Mouse (Mus musculus): Measurements from ENCODE around the gene Trip10. TPM values are rescaled to one million over a fixed set of nuclear protein-coding genes. Genes with fewer than 3 reads are reported as not detected.
A peak's percentile ranks its signal among the peaks of the same experiment; 100 is the strongest.

Trip10 gene
- polyA plus RNA-seq, 1 experiment, result 10.1 TPM

DNA sequence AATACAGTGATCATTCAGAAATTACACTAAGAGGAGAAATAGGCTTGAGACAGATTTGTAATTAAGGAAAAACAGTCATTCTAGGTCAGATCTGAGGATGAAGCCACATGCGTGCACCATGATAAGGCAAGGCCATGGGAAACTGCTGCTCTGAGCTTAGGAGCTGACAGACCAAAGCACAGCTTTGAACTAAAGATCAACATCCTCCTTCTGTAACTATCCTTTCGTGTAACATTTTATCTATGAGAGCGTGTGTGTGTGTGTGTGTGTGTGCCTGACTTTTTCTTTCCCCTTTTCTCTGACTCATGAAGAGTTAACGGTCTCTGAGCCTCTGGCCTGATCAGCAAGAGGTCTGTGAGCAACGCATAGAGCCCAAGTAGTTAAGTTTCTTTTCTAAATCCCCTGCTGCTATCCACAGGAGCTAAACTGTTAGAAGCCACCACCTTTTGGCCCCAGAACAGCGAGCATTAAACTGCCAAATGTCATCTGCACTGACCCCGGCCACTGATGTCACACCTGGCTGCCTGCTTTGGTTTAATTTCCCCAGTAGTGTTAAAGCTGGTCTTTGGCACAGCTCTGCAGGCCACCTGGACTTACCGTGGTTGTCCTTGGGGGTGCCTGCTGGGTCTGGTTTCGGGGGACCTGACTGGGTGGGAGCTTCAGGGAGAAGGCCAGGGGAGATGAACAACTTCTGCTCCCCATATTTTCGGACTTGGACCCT, 5.4 kb upstream of the Trip10 start:
- TF ChIP-seq CTCF (IDR thresholded peaks at IDR 0.05; ENCODE audit: borderline replicate concordance, insufficient read depth, low read depth, low read length) (no peak), POLR2A (IDR thresholded peaks at IDR 0.05; ENCODE audit: borderline replicate concordance, insufficient read depth, low read length) (no peak)
- Histone ChIP-seq H3K27ac (ENCODE audit: insufficient read depth, low read length) (no peak overlapping the region), H3K4me3 (replicated peaks; ENCODE audit: insufficient read depth, low read depth, low read length) (no peak overlapping the region), H3K4me1 (ENCODE audit: control insufficient read depth, insufficient read depth, low read length) (0 out of 2 replicates have a peak, but pooled peaks cover 2% of the 10 kb centered on the region), H3K27me3 (ENCODE audit: control insufficient read depth, insufficient read depth, low read length) (no peaks in the 10 kb centered on the region)
- 67% methylated on average over 10 of the region's 10 CpGs for WGBS
- DNase-seq, result no peak

DNA sequence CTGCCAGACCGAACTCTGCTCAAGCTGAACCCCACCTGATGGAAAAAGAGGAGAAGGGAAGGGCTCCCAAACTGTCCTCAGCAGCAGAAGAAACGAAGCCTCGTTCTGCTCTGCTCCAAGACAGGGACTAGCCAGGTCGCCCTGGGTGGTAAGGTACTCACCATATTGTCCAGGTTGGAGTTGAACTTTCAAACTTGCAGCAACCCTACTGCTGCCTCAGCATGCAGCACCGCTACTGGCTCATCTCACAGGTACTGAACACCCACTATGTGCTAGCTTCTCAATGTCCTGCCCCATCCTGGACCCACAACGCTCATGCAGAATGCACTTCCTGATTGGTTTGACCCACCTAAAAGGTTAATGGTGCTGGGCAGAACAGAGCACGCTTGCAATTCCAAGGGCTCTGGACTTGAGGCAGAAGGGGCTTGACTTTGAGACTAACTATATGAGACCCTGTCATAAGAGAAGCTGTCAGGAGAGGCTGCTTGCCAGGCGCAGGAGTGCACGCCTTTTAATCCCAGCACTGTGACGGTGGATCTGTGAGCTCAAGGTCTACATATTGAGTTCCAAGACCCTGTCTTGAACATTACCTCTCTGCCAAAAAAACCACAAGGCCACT, 3.8 kb upstream of the Trip10 start:
- WGBS, result 90% methylated on average over 10 of the region's 10 CpGs

DNA sequence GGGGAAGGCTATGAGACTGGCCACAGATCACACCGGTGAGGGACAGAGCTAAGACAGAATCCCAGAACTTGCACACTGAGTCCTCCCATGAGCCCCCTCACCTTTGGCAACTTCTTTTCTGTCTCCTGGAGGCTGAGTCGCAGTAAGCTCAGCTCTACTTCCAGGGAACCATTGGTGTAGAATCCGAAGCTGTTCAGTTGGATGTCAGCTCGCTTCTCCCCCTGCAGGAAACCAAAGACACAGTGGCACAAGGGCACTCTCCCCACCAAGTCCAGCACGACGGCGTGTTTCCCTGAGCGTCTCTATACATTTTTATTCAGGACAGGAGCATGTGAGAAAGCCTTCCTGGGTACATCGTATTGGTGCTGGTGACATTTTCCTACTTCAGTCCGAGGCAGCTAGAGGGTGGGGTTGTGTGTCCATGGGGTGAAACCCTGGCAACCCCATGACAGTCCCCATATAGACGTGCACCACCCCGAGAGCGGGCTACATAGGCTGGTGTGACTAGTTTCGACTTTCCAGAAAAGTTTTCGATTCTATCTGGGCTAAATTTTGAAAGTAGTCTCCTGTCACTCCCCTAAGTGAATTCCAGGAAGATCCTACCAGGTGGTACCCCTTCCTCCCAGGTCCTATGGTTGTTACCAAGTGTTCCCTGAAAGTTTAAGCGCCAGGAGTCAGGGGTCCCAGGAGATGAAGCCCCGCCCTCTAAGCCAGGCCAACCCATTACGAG, 2.4 kb upstream of the Trip10 start:
- TF ChIP-seq CTCF (IDR thresholded peaks at IDR 0.05; ENCODE audit: borderline replicate concordance, insufficient read depth, low read depth, low read length) (no peak), POLR2A (IDR thresholded peaks at IDR 0.05; ENCODE audit: borderline replicate concordance, insufficient read depth, low read length) (no peak)
- H3K27ac ChIP-seq (ENCODE audit: insufficient read depth, low read length), result peak overlapping the region; percentile 83
- peak overlapping the region; percentile 79 for H3K4me3 ChIP-seq (replicated peaks; ENCODE audit: insufficient read depth, low read depth, low read length)
- H3K27me3 ChIP-seq (ENCODE audit: control insufficient read depth, insufficient read depth, low read length), result no peaks in the 10 kb centered on the region
- DNase-seq, result no peak
- 0 out of 2 replicates have a peak, but pooled peaks cover 3% of the 10 kb centered on the region for H3K4me1 ChIP-seq (ENCODE audit: control insufficient read depth, insufficient read depth, low read length)
- 2% methylated on average over 18 of the region's 18 CpGs for WGBS

More for the DNA sequence above, 3.8 kb upstream of the Trip10 start:
- H3K27ac ChIP-seq (ENCODE audit: insufficient read depth, low read length), result no peak overlapping the region
- 0 out of 2 replicates have a peak, but pooled peaks cover 3% of the 10 kb centered on the region for H3K4me1 ChIP-seq (ENCODE audit: control insufficient read depth, insufficient read depth, low read length)
- TF ChIP-seq CTCF (IDR thresholded peaks at IDR 0.05; ENCODE audit: borderline replicate concordance, insufficient read depth, low read depth, low read length) (no peak), POLR2A (IDR thresholded peaks at IDR 0.05; ENCODE audit: borderline replicate concordance, insufficient read depth, low read length) (no peak)
- H3K27me3 ChIP-seq (ENCODE audit: control insufficient read depth, insufficient read depth, low read length), result no peaks in the 10 kb centered on the region
- DNase-seq, result no peak
- no peak overlapping the region for H3K4me3 ChIP-seq (replicated peaks; ENCODE audit: insufficient read depth, low read depth, low read length)

DNA sequence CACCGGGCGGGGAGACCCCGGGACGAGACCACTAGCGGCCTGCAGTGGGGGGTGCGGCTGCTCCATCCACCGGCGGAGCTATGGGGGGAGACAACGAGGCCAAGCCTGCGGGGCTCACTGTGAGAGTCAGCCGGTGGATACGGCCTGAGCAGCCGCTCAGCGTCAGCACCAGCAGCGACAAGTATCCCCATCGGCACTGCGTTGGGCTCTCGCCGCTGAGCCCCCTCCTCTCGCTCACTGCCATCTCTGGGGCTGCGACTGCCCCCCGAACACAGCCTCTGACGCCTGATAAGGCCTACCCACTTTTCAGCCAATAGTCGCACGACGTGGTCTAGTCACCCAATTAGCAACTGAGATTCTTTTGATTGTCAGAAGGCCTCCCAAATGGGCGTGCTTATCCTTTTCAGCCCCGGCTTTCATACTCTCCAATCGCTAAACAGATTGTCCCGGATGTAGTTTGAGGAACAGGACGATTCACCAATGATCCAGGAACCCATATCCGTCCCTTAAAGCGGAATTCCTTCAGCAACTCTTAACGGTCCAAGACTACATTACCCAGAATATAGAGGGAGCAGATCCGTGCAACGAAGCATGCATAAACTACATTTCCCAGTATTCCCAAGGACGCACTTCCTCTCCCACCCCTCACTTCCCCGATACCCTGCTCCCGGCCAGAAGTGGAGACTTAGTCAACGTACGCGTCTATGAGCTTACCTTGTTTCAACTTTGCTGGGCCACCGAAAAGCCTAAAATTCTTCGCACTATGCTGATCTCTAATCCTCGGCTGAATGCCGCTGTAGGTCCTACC, 1.7 kb upstream of the Trip10 start:
- Histone ChIP-seq H3K4me1 (ENCODE audit: control insufficient read depth, insufficient read depth, low read length) (0 out of 2 replicates have a peak, but pooled peaks cover 3% of the 10 kb centered on the region), H3K27ac (ENCODE audit: insufficient read depth, low read length) (peak overlapping the region; percentile 83), H3K27me3 (ENCODE audit: control insufficient read depth, insufficient read depth, low read length) (no peaks in the 10 kb centered on the region), H3K4me3 (replicated peaks; ENCODE audit: insufficient read depth, low read depth, low read length) (peak overlapping the region; percentile 85)
- peak; percentile 82 for TF ChIP-seq POLR2A (IDR thresholded peaks at IDR 0.05; ENCODE audit: borderline replicate concordance, insufficient read depth, low read length)
- TF ChIP-seq CTCF (IDR thresholded peaks at IDR 0.05; ENCODE audit: borderline replicate concordance, insufficient read depth, low read depth, low read length), result no peak
- DNase-seq, result peak; percentile 92 to 99
- WGBS, result under 1% methylated on average over 42 of the region's 46 CpGs

DNA sequence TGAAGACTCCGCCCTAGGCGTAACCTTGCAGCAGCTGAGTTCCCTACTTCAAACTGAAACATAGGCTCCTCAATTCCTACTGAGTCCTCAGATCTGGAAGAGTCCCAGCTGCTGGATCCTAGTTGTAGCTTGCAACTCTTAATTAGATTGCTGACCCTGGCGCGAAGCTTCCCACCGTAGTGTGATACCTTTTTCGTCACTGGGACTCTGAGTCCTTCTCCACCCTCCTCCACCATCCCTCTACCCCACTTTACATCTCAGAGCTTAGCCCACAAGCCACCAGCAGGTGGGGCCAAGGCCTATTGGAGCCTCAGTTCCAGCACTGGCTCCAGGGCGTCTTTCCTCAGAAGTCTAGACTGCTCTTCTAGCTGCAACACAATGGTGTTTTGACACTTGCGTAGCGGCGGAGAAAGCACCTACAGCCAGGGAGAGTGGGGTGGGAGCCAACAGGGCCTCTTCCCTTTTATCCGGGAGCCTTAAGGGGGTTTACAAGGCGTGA, 1.0 kb upstream of the Trip10 start, which contains the start of gene Gpr108:
Gene Gpr108, minus strand, starts transcription at position 246 of the 499 bp plus-strand sequence.
- H3K27ac ChIP-seq (ENCODE audit: insufficient read depth, low read length), result peak within 1 kb of the TSS; percentile 83
- WGBS, result under 1% methylated on average over 12 of the region's 12 CpGs

DNA sequence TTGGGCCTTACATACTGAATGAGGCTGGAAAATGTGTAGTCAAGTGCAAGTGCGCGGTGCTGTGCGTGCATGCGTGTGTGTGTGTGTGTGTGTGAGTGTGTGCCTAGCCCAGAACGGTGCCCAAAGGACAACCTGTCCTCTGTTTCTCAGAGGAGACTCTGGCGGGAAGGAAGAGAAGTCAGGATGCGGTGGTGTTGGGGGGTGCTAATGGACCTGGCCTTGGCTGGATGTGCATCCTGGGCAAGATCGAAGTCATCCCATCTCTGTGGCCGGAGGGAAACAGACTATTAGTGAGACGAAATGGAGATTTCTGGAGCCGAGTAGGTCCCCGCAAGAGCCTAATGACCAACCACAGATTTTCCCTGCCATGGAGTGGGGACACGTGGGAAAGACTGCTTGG, 484 bp upstream of the Trip10 start:
- Histone ChIP-seq H3K27me3 (ENCODE audit: control insufficient read depth, insufficient read depth, low read length) (no peaks in the 10 kb centered on the region), H3K27ac (ENCODE audit: insufficient read depth, low read length) (peak overlapping the region; percentile 54), H3K4me3 (replicated peaks; ENCODE audit: insufficient read depth, low read depth, low read length) (peak overlapping the region; percentile 85), H3K4me1 (ENCODE audit: control insufficient read depth, insufficient read depth, low read length) (0 out of 2 replicates have a peak, but pooled peaks cover 3% of the 10 kb centered on the region)
- peak in 1 of 2 experiments; percentile 35 for DNase-seq
- 6% methylated on average over 13 of the region's 13 CpGs for WGBS
- TF ChIP-seq POLR2A (IDR thresholded peaks at IDR 0.05; ENCODE audit: borderline replicate concordance, insufficient read depth, low read length) (no peak), CTCF (IDR thresholded peaks at IDR 0.05; ENCODE audit: borderline replicate concordance, insufficient read depth, low read depth, low read length) (no peak)

More for the DNA sequence above, 1.0 kb upstream of the Trip10 start, which contains the start of gene Gpr108:
- H3K4me3 ChIP-seq (replicated peaks; ENCODE audit: insufficient read depth, low read depth, low read length), result peak within 1 kb of the TSS; percentile 85
- H3K4me1 ChIP-seq (ENCODE audit: control insufficient read depth, insufficient read depth, low read length), result 0 out of 2 replicates have a peak, but pooled peaks cover 3% of the 10 kb centered on the region
- DNase-seq, result peak; percentile 87 to 90
- no peak for TF ChIP-seq POLR2A (IDR thresholded peaks at IDR 0.05; ENCODE audit: borderline replicate concordance, insufficient read depth, low read length)
- peak; percentile 81 for TF ChIP-seq CTCF (IDR thresholded peaks at IDR 0.05; ENCODE audit: borderline replicate concordance, insufficient read depth, low read depth, low read length)
- no peaks in the 10 kb centered on the region for H3K27me3 ChIP-seq (ENCODE audit: control insufficient read depth, insufficient read depth, low read length)

Data from cerebellum, adult 2 months (tissue).